Mouse (Mus musculus) cerebellum, postnatal 25 days (tissue): ENCODE data around the gene Hexim1.

ENCODE experiments used
- DNase-seq, 2 experiments: peaks; one replicate each; pipeline ENCODE4 v3.0.0; 2021; ENCODE audit warnings: mixed read lengths in 2 of 2

Gene Hexim1

GRCm38 (mm10) chr11:103098531-103099190 lies 17.4 kb upstream of the Hexim1 start:
- peak in 1 of 2 experiments; percentile 48 for DNase-seq

DNA sequence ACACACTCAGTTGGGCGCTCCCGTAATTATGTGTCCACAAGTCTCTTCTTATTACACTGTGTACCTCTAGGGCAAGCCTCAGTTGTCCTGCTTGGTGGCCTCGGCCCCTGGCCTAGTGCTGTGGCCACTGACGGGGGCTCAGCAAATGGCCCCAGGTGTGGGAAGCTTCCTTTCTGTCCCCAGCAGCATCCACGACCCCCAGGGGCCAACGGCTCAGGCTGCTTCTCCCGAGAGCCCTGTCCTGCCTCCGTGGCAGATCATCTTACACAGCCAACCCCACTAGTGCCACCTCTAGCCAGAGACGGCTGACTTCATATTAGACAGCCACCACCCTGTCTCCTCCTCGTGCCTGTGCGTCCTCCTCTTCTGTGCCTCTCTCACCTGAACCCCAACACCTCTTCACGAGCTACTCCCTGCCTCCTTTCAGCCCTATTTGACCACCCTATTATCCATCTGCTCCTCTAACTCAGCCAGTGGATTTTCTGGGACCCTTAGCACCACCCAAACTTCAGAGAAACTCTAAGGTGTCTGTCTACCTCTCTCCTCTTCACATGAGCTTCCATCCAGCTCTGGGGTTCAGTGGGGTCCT lies 16.6 kb upstream of the Hexim1 start:
- DNase-seq = peak in 1 of 2 experiments; percentile 22

DNA sequence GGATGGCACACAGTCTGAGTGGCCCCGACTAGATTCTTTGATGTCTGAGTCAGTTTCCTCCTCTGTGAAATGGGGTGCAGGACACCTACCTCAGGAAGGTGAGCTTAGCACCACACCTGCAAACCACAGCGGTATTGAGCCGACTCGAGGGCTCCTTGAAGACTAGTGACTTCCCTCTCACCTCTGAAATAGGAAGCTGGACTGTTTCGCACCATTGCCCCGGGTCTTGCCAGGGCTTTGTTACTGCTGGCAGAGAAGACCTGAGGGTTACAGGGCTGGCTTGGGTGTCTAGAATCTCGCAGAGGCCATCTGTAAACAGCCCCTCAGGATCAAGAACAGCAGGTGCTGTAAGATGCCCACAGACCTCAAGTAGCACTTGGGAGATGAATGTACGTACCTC lies 15.7 kb upstream of the Hexim1 start:
- DNase-seq = no peak

GRCm38 (mm10) chr11:103101481-103101865 lies 14.6 kb upstream of the Hexim1 start, which contains the start of the genes Plcd3 and Acbd4:
Gene Plcd3, minus strand, starts transcription at chr11:103101658.
Gene Acbd4, plus strand, starts transcription at chr11:103101682.
- DNase-seq = peak; percentile 75 to 84

DNA sequence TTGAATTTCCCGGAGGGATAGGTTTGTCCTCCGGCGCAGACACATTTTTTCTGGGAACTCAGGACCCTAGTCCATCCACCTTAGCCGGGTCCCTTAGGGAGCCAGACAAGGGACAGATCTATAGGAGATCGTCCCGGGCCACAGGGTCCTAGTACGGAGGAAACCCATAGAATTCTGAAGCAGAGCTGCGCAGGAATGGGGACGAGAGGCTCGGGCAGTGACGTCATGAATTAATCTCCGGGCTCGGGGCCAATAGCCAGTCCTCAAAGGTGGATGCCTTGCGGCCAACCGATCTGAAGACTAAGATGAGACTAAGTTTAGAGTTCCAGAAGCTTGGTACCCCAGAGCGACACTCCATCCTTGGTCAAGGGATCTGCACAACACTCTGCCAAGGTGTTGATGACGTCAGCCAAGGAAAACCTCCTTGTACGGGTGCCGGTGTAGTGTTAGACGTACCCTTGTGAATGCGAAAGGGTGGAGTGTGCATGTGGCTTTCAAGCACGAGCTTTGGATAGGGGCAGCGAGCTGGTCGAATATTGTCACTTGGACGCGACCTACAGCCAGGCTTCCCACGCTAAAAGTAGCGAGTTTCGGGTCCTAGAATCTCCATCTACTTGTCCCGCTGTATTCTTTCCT lies 14.0 kb upstream of the Hexim1 start:
- DNase-seq = peak; percentile 77 to 84

- DNase-seq = peak; percentile 99 to 100
These were observed 13.2 kb upstream of the Hexim1 start for GRCm38 (mm10) chr11:103102725-103103349.

- DNase-seq = no peak
These were observed 12.4 kb upstream of the Hexim1 start for GRCm38 (mm10) chr11:103103621-103104020.

- DNase-seq = no peak
These were observed 11.6 kb upstream of the Hexim1 start for GRCm38 (mm10) chr11:103104469-103104868.

DNA sequence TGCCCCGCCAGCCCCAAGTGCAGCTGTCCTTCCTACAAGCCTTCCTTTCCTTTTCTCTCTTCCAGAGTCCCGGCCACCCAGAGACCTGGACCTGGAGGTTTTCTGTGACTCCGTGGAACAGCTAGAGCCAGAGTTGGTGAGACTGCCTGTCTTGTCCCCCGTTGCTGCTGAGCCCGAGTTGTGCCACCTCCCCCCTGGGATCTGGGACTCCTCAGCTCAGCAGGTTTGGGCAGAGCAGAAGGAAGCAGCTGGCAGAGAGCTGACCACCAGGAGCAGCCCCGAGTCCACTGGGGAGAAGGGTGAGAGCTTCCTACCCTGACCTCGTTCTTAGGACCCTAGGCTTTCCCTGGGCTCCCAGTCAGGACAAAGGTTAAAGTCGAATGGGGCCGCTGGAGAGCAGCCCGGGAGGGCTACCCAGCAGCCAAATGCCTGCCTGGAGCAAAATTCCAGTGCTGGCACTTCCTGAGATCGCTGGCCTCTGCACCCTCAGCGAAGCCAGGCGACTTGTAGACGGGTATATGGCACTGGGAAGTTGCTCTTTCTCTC lies 10.8 kb upstream of the Hexim1 start:
- no peak for DNase-seq

- no peak for DNase-seq
These were observed 10.2 kb upstream of the Hexim1 start for GRCm38 (mm10) chr11:103105810-103106209.

DNA sequence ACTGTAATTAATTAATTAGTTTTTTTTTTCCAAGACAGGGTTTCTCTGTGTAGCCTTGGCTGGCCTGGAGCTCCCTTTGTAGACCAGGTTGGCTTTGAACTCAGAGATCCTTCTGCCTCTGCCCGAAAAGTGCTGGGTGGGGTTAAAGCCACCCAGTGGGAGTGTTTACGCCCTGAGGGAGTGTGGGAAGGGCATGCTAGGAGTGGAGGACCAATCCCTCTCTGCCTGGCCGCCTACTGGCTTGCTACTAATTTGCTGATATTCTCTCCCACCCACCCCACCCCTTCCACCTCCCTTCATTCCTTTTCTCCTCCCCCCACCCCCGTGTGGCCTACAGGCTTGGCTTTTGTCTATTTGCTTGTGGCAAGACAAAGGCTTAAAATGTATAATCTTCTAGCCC lies 9.6 kb upstream of the Hexim1 start:
- no peak for DNase-seq

- DNase-seq = no peak
These were observed 4.7 kb upstream of the Hexim1 start for GRCm38 (mm10) chr11:103111301-103111700.

DNA sequence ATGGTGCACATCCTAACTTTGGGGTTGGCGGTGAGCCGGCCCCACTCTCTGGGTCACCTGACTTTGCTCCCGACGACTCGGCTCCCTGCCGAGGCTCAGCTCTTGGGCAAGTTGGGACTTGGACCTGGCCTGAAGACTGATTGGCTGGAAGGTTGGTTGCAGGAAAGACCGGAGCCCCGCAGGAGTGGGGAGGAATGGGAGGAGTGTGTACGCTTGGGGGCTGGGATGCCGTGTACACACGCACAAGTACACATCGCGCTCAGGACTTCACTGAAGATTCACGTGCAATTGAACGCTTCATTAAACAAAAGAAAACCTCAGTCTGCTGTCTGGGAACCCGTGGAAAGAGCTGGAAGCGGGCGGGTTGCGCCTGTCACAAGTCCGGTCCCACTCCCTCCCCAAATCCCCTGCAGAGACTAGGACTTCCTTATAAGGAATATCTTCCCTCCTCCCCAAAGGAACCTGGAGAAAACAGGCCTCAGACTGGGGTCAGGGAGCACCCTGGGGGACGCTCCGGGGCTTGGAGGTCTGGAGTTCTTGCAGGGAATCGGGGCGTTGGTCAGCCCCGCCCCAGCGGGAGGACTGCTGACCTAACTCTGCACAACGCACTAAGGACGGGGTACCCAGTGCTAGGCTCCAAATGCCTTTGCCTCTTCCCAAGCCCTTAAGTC lies 4.0 kb upstream of the Hexim1 start:
- DNase-seq = peak; percentile 51 to 68

GRCm38 (mm10) chr11:103112552-103112912 lies 3.5 kb upstream of the Hexim1 start:
- DNase-seq = no peak

- DNase-seq = no peak
These were observed 3.0 kb upstream of the Hexim1 start for GRCm38 (mm10) chr11:103113005-103113404.

DNA sequence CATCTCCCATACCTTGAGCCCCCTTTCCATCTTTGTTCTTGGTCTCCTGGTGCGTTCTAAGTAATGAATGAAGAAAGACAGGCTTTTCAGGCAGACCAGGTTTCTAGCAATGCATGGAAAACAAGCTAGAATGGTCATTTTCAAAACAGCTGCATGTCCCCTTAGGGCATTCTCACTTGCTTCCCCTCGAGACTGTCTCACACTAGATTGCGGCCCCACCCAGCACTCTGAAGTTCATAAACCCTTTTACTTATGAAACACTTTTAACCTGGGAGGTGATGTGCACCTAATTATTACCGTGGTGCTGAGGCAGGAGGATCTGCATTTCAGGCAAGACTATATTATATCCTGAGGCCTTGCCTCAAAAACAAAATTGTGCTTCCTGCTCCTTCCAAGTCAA lies 2.3 kb upstream of the Hexim1 start:
- no peak for DNase-seq

DNA sequence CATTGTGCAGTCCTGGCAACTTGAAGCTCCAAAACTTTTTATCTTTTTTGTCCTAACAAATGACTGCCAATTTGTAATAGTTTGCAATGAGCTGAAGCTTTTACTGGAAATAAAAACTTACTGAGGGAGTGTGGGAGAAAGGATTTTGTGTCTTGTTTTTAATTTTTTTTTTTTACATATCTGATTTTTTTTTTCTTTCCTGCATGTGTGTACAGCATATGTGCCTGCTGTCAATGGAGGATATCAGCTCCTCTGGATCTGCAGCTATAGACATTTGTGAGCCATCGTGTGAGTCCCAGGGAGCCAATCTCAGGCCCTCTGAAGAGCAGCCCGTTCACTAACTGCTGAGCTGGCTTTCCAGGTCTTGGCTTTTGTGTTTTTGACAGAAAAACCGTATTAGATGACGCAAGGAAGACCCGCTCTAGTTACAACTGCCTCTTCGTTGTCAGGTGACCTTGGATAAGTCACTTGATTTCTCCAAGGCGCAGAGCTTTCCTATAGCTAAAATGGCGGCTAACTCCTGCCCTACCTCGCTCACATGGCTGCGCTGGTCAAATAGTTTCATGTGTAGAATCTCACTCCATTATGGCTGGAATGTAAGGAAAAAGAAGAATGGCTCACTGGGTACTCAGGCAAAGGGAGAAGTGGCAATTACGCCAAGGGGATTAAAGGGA lies 1.6 kb upstream of the Hexim1 start:
- no peak for DNase-seq

GRCm38 (mm10) chr11:103115163-103116007 lies 646 bp upstream of the Hexim1 start:
- peak; percentile 87 to 89 for DNase-seq

GRCm38 (mm10) chr11:103116959-103117590 lies 1.0 kb downstream of the Hexim1 start:
- peak; percentile 83 to 87 for DNase-seq

DNA sequence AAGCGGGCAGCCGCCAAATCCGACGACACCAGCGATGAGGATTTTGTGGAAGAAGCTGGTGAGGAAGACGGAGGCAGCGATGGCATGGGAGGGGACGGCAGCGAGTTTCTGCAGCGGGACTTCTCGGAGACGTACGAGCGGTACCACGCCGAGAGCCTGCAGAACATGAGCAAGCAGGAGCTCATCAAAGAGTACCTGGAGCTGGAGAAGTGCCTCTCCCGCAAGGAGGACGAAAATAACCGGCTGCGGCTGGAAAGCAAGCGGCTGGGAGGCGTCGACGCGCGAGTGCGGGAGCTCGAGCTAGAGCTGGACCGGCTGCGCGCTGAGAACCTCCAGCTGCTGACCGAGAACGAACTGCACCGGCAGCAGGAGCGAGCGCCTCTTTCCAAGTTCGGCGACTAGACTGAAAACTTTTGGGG lies 1.6 kb downstream of the Hexim1 start:
- DNase-seq = peak in 1 of 2 experiments; percentile 67

DNA sequence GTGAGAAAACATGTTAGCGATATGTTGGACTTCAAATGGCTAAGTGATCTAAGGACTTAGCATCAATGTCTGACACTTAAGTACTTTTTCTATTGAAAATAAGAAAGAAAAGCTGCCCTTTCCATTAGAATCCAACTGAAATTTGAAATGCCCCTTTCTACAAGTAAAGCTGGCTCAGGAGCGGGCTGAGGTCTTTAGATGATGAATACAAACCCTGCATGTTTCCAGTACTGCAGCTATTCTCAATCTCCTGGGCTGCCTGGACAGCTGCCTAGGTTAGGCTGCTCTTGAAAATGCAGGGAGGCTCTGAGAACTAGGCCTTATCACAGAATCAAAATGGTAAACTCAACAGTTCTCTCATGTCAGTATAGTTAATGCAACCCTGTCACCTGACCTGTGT lies 2.8 kb downstream of the Hexim1 start:
- DNase-seq = no peak
